Mouse (Mus musculus) induced T-regulatory cell, adult 2 months (primary cell): Measurements from ENCODE around the gene Chst4.
"Not testable (repeated sequence)": the region's sequence is repeated elsewhere in the genome, so short reads cannot be mapped to it uniquely, and the experiment has no call there.

Experiments used
- DNase-seq: peaks from one replicate; pipeline ENCODE4 v3.0.0-alpha.2; 2012; ENCODE audit warnings: low read depth

Chst4 gene

GRCm38 (mm10) chr8:110039659-110040058, at the start of gene Chst4:
Chst4 (minus strand) TSS chr8:110039740.
- no peak for DNase-seq

- no peak for DNase-seq
Measured at GRCm38 (mm10) chr8:110082416-110083105, 43.0 kb upstream of the Chst4 start.

- DNase-seq = peak; percentile 55
Measured at GRCm38 (mm10) chr8:110079282-110080221, 40.0 kb upstream of the Chst4 start, which contains the start of gene Zfp612. Zfp612 (plus strand) TSS chr8:110079746.

GRCm38 (mm10) chr8:110074496-110074895, 35.0 kb upstream of the Chst4 start:
- no peak for DNase-seq

- DNase-seq = peak; percentile 71
Measured at GRCm38 (mm10) chr8:110071600-110071999, 32.1 kb upstream of the Chst4 start.

- no peak for DNase-seq
Measured at GRCm38 (mm10) chr8:110069706-110070105, 30.2 kb upstream of the Chst4 start.

GRCm38 (mm10) chr8:110065676-110066075, 26.1 kb upstream of the Chst4 start:
- no peak for DNase-seq

- DNase-seq = no peak
Measured at GRCm38 (mm10) chr8:110064606-110065365, 25.2 kb upstream of the Chst4 start.

- no peak for DNase-seq
Measured at GRCm38 (mm10) chr8:110064161-110064560, 24.6 kb upstream of the Chst4 start.

GRCm38 (mm10) chr8:110058207-110058606, 18.7 kb upstream of the Chst4 start:
- no peak for DNase-seq

- no peak for DNase-seq
Measured at GRCm38 (mm10) chr8:110051208-110051607, 11.7 kb upstream of the Chst4 start.

GRCm38 (mm10) chr8:110040509-110040908, 969 bp upstream of the Chst4 start:
- DNase-seq = no peak

GRCm38 (mm10) chr8:110039216-110039615, 324 bp downstream of the Chst4 start:
- no peak for DNase-seq

GRCm38 (mm10) chr8:110036156-110036555, 3.4 kb downstream of the Chst4 start:
- DNase-seq = no peak

- no peak for DNase-seq
Measured at GRCm38 (mm10) chr8:110034331-110034730, 5.2 kb downstream of the Chst4 start.

- DNase-seq = not testable (repeated sequence)
Measured at GRCm38 (mm10) chr8:110033771-110034170, 5.8 kb downstream of the Chst4 start.

GRCm38 (mm10) chr8:110022768-110023344, 16.7 kb downstream of the Chst4 start:
- DNase-seq = no peak

GRCm38 (mm10) chr8:110022081-110022480, 17.5 kb downstream of the Chst4 start:
- DNase-seq = no peak

GRCm38 (mm10) chr8:110010868-110011267, 28.7 kb downstream of the Chst4 start:
- DNase-seq = peak; percentile 61

- DNase-seq = no peak
Measured at GRCm38 (mm10) chr8:110008995-110009446, 30.5 kb downstream of the Chst4 start.

GRCm38 (mm10) chr8:110008228-110008994, 31.1 kb downstream of the Chst4 start:
- DNase-seq = no peak
